Mouse (Mus musculus) CD4-positive helper T cell, adult 2 months (primary cell): Measurements from ENCODE around the gene Orai3.
"Not testable (repeated sequence)": the region's sequence is repeated elsewhere in the genome, so short reads cannot be mapped to it uniquely, and the experiment has no call there.

Experiments
- DNase-seq: peaks from one replicate; pipeline ENCODE4 v3.0.0-alpha.2; 2012; ENCODE audit warnings: low read depth, missing footprints, low spot score

Gene Orai3

DNA sequence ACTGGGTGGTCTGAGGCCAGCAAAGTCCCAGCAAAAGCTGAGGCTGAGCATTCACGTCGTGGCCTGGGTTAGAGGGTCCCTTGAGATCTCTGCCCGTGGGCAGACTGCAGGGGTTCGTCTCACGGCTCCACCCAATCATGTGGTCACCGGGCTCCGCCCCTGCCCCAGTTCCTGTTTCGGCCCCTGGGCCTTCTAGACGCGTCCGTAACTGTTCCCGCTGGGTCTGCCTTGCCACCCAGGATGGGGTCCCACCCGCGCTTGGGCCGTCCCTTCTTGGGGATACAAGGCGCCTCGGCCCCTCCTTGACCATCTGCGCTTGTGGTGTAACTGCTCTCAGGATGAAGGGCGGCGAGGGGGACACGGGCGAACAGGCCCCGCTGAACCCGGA lies at the start of gene Orai3:
Gene Orai3 (plus strand): TSS at position 165 of the 388 bp plus-strand sequence.
- DNase-seq = peak; percentile 75

DNA sequence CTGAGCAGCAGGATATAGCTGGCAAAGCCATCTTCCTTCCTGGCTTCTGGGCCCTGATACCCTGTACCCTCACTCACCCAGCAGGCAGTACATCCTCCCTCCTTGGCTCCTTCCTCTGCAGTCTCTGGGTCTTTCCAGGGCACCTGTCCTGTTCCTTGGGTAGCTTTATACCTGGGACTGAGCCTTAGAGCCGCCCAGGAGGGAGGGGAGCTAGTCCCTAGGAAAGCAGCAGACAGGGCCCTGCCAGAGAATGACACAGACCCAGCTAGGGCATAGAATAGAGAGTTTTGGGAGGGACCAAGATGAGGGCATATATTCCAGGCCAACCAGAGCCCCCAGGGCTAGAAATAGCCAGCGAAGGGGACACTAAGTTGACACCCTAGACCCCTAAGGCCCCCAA lies 44.1 kb upstream of the Orai3 start:
- no peak for DNase-seq

DNA sequence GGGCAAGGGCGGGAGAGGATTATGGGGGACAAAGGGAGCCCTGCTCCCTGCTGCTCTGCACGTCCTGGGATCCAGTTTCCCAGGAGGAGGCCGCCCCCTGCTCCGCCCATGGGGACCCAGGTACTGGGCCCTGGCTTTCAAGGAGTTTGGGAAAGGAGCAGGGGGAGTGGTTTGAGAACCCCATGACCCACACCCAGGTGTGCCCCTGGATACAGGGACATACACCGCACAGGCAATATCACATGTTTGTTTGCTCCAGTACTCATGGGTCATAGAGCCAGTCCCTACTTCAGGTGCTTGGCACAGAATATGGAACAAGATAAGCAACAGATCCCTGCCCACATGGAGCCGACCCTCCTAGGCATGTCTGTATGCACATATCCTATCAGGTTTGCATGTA lies 43.7 kb upstream of the Orai3 start:
- no peak for DNase-seq

DNA sequence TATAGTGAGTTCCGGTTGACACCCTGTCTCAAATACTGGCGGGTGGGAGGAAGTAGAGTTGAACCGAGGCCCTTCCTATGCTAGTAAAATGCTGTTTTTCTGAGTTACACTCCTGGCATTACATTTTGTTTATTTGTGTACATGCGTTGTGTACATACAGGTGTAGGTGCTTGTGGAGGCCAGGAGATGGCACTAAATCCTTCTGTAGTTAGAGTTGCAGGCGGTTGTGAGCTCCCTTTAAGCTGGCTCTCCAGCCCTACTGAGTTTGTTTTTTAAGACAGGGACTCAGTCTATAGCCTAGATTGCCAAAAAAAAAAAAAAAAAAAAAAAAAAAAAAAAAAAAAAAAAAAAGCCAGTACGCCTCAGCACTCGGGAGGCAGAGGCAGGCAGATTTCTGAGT lies 41.7 kb upstream of the Orai3 start:
- DNase-seq = no peak

DNA sequence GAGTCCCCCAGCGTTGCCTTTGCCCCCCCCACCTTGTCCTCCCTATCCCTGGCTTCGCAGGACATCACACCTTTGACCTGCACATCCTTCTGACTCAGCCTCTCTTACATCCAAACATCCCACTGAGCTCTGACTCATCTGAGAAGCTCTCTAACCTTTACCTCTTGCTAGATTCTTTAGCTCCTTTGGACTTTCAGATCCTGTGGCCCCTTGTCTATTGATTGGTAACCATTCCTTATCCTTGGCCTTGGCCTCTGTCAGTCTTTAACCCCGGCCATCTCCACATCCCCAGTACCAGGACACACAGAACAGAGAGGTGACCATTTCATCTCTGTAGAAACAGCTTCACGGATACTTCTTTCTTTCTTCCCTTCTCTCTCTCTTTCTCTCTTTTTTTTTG lies 39.4 kb upstream of the Orai3 start:
- DNase-seq = no peak

DNA sequence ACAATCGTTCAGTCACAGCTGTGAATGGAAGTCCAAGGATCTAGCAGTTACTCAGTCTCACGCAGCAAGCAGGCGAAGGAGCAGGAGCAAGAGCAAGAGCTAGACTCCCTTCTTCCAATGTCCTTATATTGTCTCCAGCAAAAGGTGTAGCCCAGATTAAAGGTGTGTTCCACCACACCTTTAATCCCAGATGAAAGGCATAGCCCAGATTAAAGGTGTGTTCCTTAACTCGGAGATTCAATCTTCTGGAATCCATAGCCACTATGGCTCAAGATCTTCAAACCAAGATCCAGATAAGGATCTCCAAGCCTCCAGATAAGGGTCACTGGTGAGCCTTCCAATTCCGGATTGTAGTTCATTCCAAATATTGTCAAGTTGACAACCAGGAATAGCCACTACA lies 37.5 kb upstream of the Orai3 start, which contains the start of gene Ctf2:
Gene Ctf2 (minus strand): TSS at position 101 of the 400 bp plus-strand sequence.
- not testable (repeated sequence) for DNase-seq

DNA sequence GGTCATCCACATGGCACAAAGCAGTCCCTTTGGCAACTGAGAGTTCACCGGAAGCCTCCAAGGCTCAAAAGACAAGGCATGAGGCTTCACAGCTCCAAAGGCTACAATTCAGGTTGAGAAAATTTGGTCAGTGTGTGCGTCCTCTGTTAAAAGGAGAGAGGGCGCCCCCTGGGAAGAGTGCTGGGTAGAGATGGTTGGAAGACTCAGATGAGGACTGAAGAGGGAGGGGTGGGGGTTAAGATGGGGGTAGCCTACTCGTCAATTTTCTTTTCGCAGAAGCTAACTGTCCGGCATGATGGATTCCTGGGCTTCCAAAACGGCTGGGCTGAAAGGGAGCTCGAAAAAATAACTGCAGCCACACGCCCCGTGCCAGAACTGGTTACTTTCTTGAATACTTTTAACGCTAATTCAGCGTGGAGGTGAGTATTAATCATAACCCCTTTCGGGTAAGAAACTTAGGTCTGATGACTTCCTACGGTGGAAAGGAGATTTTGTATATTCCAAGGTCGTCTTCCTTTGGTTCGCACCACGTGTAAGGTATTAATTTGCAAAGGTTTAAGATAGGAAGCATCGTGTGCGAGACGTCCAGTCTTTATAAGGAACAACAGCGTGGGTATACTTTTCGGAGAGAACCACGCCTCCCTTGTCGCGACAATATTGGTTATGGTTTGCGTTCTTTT lies 25.1 kb upstream of the Orai3 start, which contains the start of gene Fbxl19:
Gene Fbxl19 (plus strand): TSS at position 178 of the 680 bp plus-strand sequence.
- DNase-seq = peak; percentile 61

DNA sequence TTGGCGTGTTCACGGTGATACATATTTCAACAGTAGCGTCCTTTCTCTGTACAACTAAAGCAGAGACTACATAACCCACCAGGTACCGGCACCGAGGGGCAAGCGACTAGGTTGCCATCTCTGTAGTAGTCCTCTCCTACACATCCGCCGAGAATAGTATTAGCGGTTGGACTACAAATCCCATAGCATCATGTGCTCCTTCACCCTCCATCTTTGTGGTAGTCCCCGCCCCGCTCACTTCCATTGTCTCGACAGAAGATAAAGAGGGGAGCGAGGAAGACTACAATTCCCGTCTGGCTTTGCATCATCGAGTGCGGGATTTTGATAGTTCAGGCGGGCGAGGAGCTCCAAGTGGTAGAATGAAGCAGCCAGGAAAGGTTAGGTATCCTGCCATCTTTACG lies 24.4 kb upstream of the Orai3 start:
- DNase-seq = peak; percentile 92

DNA sequence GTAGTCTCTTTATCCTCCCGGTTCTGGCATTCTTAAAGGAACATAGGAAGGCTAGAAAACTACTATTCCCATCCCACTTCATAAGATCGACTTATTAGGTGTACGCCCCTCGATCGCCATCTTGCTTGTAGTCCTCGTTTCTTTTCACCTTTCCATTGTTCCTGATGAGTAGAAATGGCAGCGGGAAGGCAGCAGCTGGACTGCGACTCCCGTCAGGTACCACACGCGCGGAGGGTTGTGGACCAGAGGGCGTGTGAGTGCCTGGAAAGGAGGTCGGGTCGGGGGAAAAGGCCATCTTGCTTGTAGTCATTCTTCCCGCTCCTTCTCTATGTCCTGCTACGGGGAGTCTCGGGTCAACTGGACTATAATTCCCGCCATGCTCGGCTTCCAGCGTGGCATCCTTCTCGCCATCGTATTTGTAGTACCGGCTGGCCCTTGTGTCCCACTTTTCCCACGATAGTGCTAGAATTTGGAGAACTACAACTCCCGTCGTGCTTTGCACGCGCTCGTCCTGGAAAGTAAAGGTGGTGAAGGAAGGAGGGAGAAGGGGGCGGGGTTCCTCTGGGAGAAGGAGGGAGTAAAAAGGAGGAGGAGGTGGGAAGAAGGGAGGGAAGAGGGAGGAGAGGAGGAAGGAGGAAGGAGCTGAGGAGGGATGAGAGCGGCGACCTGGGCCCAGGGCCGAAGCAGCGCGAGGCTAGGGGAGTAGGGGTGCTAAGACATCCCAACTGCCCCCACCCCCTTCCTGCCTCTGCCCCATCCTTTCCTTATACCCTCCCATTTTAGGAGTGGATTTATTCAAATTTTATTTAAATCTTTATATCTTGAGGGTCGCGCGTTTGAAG lies 23.7 kb upstream of the Orai3 start:
- DNase-seq = peak; percentile 87

DNA sequence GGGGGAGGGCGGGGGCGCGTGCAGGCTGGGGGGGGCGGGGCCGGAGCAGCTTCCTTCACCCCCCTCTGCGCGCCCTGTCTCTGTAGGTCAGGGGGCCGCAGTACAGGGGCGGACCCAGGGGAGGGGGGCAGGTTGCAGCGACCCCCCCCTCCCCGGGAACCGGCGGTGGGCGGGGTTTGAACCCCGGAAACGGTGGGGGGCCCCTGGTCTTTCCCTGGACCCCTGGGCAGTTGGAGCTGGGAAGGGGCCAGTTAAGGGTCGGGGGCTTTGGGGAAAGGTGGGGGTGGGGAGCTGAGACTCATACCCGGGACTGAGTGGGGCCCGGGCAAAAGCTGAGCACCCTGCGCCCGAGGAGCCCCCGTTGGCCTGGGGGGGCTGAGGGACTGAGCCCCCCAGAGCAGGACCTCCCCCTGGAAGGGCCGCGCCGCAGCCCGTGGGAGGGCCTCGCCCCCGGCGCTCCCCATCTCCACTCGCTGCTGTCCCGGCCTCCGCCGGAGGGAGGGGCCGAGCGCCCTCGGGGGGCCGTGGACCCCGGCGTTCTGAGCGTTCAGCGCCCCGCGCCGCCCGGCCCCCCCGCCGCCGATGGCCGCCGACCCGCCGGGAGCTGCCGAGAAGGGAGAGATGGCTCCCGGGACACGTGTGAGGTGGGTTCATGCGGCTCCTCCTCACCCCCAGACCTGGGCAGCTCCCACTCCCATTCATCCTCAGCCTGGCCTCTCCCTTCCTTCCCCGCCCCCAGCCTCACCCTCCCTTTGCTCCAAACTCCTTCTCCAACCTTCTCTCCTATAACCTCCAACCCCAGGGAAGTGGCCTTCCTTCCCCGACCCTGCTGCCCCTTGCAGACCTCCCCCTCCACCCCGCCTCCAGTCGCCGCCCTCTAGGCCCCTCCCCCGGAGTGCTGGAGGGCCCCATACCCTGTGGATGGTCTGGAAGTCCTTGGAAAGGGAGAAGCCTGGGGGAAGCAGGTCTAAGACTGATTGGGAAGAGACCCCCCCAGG lies 22.8 kb upstream of the Orai3 start:
- peak; percentile 35 for DNase-seq

DNA sequence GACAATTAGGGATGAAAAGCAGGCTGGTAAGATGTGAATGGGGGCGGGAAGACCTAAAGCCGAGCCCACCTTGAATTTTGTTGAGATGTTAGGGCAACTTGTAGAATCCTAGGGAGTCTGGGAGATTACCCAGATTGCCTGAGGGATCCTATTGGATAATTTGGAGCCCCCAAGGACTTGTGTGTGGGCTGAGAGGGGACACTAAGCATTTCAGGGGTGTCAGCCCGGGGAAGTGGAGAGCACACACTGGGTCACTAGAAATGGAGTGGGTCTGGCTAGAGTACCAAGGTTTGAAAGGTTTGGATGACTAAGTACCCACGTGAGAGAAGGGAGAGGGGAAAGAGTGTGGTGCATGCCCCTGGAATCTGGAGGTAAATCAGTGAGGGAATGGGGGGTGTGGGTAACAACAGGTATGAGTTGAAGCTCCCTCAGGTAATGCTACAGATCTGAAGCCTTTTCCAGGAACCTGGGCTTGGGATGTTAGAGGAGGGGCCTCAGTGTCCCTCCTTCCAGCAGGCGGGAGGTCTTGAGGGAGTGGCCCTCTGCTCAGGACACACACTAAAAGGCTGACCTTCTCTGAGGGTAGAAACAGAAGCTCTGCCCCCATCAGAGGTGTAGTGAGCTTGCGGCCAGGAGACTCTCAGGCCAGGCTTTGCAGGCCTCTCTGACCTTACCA lies 21.9 kb upstream of the Orai3 start:
- no peak for DNase-seq

DNA sequence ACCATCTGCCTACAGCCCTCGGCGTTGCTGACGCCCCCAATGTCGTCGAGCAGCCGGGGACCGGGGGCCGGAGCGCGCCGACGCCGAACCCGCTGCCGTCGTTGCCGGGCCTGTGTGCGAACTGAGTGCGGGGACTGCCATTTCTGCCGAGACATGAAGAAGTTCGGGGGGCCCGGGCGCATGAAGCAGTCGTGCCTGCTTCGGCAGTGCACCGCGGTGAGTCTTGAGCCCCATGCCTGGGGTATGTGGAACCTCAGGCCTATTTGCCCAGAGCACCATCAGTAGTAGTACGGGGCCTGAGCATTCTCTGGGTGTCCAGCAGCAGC lies 21.4 kb upstream of the Orai3 start:
- DNase-seq = no peak

DNA sequence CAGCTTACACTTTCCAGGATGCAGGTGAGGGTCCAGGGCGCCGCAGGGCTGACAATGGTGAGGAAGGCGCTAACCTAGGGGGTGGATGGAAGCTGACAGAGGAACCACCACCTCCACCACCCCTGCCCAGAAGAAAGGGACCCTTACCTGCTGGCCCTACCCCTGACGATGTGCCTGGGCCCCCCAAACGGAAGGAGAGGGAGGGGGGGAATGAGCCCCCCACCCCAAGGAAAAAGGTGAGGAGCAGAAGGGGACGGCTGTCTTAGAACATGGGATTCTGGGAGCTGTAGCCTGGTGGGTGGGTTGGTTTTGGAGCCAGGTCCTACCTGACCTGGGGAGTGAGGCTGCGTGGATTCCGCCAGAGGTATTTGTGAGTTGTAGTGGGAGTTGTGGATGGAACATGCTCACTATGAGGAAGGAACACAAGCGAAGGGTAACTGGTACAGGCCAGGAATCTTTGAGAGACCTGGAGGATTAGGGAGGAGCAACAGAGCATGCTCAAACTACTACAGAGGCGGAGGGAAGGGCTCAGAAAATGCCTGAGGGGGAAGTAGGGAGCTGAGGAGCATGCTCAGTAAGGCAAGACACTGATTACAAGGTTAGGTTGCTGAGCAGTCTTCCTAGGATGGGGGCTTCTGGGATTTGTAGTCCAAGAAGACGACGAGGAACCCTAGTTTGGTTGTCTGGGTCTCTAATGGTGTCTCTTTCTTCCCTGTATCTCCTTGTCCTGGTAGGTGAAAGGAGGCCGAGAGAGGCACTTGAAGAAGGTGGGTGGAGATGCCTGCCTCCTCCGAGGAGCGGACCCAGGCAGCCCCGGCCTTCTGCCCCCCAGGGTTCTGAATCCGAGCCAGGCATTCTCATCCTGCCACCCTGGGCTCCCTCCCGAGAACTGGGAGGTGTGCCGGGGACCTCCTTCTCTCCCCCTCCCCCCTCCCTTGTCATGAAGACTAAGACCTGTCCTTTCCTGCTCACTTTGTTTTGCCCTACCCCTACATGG lies 19.2 kb upstream of the Orai3 start:
- DNase-seq = no peak

DNA sequence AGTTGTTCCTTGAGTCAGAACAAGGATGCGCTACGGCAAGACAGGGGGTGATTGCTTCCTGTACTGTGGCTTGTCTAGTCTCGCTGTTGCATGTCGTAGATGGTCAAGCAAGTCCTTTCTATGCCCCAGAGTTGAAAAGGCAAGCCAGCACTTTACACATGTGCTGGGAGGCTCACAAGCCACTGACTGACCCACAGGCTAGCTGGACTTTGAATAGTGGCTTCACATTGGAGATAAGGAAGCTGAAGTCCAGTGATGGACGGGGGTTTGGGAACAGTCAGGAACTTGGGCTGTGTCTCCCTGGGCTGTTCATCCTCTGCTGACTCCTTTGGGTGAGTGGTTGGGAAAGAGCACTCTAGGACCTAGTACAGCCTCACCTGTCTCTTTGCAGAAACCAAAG lies 18.0 kb upstream of the Orai3 start:
- no peak for DNase-seq

DNA sequence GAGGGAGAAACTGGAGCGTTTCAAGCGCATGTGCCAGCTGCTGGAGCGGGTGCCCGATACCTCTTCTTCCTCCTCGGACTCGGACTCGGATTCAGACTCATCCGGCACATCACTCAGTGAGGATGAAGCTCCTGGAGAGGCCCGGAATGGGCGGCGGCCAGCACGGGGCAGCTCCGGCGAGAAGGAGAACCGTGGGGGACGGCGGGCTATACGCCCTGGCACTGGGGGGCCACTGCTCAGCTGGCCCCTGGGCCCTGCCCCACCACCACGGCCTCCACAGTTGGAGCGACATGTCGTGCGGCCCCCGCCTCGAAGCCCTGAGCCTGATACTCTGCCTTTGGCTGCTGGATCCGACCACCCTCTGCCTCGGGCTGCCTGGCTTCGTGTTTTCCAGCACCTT lies 17.5 kb upstream of the Orai3 start:
- no peak for DNase-seq

DNA sequence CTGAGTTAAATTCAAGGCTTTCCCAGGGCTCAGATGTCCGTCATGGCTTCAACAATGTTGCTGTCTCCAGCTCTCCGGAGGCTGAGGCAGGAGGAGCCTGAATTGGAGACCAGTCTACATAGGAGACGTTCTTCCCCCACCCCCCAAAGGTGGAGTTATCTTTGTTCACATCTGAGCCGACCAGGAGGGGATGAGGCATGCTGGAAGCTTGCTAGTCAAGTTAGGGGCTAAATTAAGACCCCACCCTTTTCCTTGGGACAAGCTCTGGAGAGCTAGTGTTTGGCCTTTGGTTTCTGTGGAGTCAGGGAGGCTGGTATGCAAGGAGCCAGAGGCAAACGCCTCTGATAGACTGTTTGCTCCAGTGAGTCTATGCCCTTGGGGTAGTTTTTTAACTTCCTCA lies 16.5 kb upstream of the Orai3 start:
- no peak for DNase-seq

DNA sequence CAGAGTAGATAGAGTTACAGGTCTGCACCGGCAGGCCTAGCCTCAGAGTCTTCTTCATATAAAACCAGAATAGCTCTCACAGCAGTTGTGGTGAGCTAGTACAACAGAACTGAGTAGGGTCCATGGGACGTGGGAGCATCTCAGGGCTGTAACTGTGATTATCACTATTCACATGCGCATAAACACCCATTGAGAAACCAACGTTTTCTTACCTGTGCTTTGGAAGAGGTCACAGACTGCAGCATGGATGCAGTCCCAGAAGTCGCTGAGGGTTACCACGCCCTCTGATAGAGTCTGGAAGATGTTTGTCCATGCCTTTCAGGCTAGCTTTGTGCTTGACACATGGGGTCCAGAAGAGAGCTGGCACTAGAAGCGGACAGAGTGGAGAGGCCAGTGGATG lies 15.9 kb upstream of the Orai3 start:
- DNase-seq = no peak

DNA sequence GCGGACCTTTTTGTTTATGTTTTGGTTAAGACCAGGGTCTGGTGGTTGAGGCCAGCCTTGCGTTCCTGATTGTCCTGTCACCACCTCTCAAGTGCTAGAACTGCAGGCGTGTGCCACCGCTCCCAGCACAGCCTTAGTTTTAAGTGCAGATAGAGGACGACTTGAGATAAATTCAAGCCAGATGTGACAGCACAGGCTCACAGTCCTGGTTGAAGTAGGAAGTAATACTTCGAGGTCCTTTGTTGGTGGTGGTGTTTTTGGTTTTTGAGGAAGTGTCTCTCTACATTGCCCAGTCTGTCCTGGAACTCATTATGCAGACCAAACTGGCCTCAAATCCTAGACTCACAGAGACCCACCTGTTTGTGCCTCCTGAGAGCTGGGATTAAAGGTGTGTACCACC lies 9.9 kb upstream of the Orai3 start:
- DNase-seq = no peak

DNA sequence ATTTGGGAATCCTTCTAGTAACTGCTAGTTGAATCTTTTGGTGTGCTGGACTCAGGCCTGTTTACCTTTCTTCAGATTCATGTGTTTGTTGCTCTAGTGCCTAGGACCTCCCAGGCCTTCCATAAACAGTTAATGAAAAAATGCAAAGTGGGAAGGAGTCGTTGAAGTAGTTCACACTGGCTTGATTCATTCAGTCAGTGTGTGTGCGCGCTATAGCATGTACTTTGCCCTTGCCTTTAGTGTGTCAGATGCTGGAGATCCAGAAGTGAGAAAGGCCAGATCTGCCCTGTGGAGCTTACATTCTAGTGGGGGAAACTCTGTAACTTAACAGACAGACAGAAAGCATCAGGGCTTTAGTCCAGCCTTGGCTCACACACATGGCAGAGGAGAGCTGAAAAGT lies 9.1 kb upstream of the Orai3 start:
- DNase-seq = no peak

DNA sequence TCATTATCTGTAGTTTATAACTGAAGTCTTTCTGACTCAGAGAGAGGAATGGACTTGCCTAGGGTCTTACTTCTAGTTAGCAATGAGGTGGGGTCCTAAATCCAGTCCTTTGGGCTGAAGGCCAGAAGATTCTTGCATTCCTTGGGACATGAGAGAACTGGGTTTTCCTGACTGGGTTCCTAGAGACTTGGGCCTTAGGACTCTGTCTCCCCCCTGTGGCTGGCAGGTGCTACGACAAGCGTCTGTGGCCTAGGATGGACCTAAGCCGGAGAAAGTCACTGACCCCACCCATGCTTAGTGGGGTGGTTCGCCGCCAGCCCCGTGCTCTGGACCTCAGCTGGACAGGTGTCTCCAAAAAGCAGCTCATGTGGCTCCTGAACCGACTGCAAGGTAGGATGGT lies 8.6 kb upstream of the Orai3 start:
- DNase-seq = peak; percentile 57
